Mouse (Mus musculus): ENCODE measurements at regions not wholly inside any gene's neighbourhood (a gene's known extent, or its start where the extent isn't known, plus 50 kb on each side); places are given as distances from the start of the nearest gene placed in this dataset.

DNA sequence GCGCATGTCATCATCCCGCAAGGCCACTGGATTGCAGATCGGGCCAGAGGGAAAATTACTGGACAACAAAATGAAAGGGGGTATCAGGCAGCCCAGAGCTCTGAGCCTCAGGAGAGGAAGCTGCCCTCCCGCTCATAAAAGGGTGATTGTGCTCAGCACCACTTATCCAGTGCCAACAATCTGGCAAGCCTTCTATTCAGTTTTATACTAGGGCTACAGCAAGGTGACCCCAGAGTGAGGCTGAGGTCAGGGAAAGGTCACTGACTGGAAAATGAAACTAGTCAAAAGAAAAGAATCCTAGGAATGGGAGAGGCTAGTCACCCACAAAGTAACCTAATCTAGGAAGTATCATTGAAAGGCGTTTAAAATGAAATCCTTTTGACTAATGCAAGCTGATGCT is 198.5 kb upstream of the Tmem161b start:
- TF ChIP-seq CTCF (IDR thresholded peaks at IDR 0.05; ENCODE audit: borderline replicate concordance, control insufficient read depth, extremely low read depth, insufficient read depth, low read length, poor library complexity) (no peak), POLR2A (IDR thresholded peaks at IDR 0.05; ENCODE audit: control insufficient read depth, extremely low read depth, insufficient read depth, low read length, poor library complexity) (no peak)
